Mouse (Mus musculus) kidney, embryonic 16.5 days (tissue): ENCODE data around the gene Gm20388. TPM values are rescaled to one million over a fixed set of nuclear protein-coding genes. Genes with fewer than 3 reads are reported as not detected.
"Not testable (repeated sequence)": the region's sequence is repeated elsewhere in the genome, so short reads cannot be mapped to it uniquely, and the experiment has no call there.

Experiments used
- ATAC-seq: fragments of 200-750 bp; cut with Nextera tagmentation; 2 replicates; pipeline ENCODE4 v1.8.0; 2017; ENCODE audit warnings: moderate TSS enrichment; ENCODE audit not compliant: low FRiP score, low TSS enrichment
- H3K27ac ChIP-seq: fragments of 300-500 bp; sonication (generic); 2 replicates; pipeline ENCODE4 v1.5.1; 2014; ENCODE audit warnings: low read length
- H3K27me3 ChIP-seq: fragments of 300-500 bp; sonication (generic); 2 replicates; pipeline ENCODE4 v1.6.1; 2014; ENCODE audit warnings: low read length, control low read depth, mixed read lengths; ENCODE audit not compliant: insufficient read depth
- H3K36me3 ChIP-seq: fragments of 300-500 bp; sonication (generic); 2 replicates; pipeline ENCODE4 v1.6.1; 2014; ENCODE audit warnings: low read length, control low read depth, mixed read lengths; ENCODE audit not compliant: insufficient read depth
- H3K4me1 ChIP-seq: fragments of 300-500 bp; sonication (generic); 2 replicates; pipeline ENCODE4 v1.6.1; 2014; ENCODE audit warnings: low read length, control low read depth, mixed read lengths; ENCODE audit not compliant: insufficient read depth
- H3K4me2 ChIP-seq: fragments of 300-500 bp; sonication (generic); replicated peaks from 2 replicates; pipeline ENCODE4 v1.6.1; 2014; ENCODE audit warnings: low read depth, low read length
- H3K4me3 ChIP-seq: fragments of 300-500 bp; sonication (generic); 2 replicates; pipeline ENCODE4 v1.5.1; 2014; ENCODE audit warnings: mild to moderate bottlenecking, low read length
- H3K9ac ChIP-seq: fragments of 300-500 bp; sonication (generic); replicated peaks from 2 replicates; pipeline ENCODE4 v1.6.1; 2014; ENCODE audit warnings: low read length
- H3K9me3 ChIP-seq: fragments of 300-500 bp; sonication (generic); 2 replicates; pipeline ENCODE4 v1.6.1; 2016; ENCODE audit warnings: low read length, control low read depth
- WGBS: fragments of 180-500 bp; shearing (Covaris S2); extraction: QIAGEN DNeasy Blood & Tissue Kit; methylation state at CpG from one replicate; pipeline ENCODE4 v1.1.7; 2014; 5-methylcytosine and 5-hydroxymethylcytosine counted together
- polyA plus RNA-seq: library from polyadenylated mRNA; unstranded; fragments of >200 nt; fragmentation: Nextera tagmentation; extraction: Ambion mirVana; gene quantifications from 2 replicates; pipeline ENCODE4 v1.2.1, GENCODE M21; 2015

Gene Gm20388
- polyA plus RNA-seq, 1 experiment from 2014 or later, result 7.7 TPM

DNA sequence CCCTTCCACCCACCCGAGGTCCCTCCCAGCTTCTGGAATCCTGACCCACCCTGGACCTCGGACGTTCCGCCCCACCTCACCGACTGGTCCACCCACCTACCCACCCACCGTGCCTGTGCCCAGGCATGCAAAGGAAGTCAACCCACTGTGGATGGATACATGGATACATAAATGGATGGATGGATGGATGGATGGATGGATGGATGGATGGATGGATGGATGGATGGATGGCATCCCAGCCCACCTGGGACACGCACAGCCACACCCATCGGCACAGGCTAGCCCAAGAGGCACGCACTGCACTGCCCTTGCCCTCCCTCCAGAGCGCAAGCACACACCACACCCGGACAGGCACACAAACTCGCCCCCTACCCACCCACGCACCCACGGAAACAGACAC lies 3627.0 kb downstream of the Gm20388 start:
- WGBS, result 63% methylated on average over 5 of the region's 14 CpGs
- H3K36me3 ChIP-seq, result peaks cover 29% of the 10 kb centered on the region
- not testable (repeated sequence) for H3K4me3 ChIP-seq, H3K4me1 ChIP-seq, H3K9me3 ChIP-seq, H3K4me2 ChIP-seq, ATAC-seq, H3K27ac ChIP-seq, H3K27me3 ChIP-seq, H3K9ac ChIP-seq

GRCm38 (mm10) chr8:123564221-123564620 lies 3653.6 kb downstream of the Gm20388 start:
- ATAC-seq, H3K4me2 ChIP-seq, H3K4me1 ChIP-seq, H3K27ac ChIP-seq, H3K9me3 ChIP-seq, H3K27me3 ChIP-seq, H3K36me3 ChIP-seq, H3K4me3 ChIP-seq, H3K9ac ChIP-seq: not testable (repeated sequence)
- WGBS, result no CpG with 5 or more reads among the region's 45 CpGs

DNA sequence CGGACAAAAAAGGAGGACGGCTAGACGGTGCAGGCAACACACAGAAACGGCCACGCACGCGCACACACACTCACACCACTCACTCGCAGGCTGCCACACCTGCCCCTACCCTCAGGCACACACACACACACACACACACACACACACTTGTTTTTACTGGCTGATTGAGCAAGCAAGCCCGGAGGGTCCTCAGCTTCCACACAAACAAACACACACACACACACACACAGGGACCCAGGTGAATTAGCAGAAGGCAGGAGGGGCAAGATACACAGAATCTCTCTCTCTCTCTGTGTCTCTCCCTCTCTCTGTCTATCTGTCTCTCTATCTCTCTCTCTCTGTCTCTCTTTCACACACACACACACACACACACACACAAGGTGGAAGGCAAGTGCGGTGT lies 3664.7 kb downstream of the Gm20388 start:
- H3K9me3 ChIP-seq, H3K36me3 ChIP-seq, H3K27ac ChIP-seq, H3K9ac ChIP-seq, H3K4me3 ChIP-seq, H3K4me1 ChIP-seq, ATAC-seq, H3K4me2 ChIP-seq, H3K27me3 ChIP-seq: not testable (repeated sequence)
- WGBS, result 80% methylated on average over 1 of the region's 10 CpGs

GRCm38 (mm10) chr8:123600666-123601172 lies 3690.1 kb downstream of the Gm20388 start:
- H3K4me1 ChIP-seq, H3K27me3 ChIP-seq, H3K4me2 ChIP-seq, H3K9ac ChIP-seq, ATAC-seq, H3K27ac ChIP-seq, H3K4me3 ChIP-seq, H3K9me3 ChIP-seq, H3K36me3 ChIP-seq: not testable (repeated sequence)
- 81% methylated on average over 13 of the region's 19 CpGs for WGBS

- H3K4me2 ChIP-seq, H3K27me3 ChIP-seq, H3K9ac ChIP-seq, H3K4me3 ChIP-seq, H3K9me3 ChIP-seq, ATAC-seq, H3K27ac ChIP-seq, H3K36me3 ChIP-seq, H3K4me1 ChIP-seq: not testable (repeated sequence)
- WGBS, result no CpG with 5 or more reads among the region's 40 CpGs
These were observed 3690.8 kb downstream of the Gm20388 start for GRCm38 (mm10) chr8:123601457-123601856.

GRCm38 (mm10) chr8:123612652-123613051 lies 3702.0 kb downstream of the Gm20388 start:
- not testable (repeated sequence) for H3K27ac ChIP-seq, H3K27me3 ChIP-seq, H3K4me2 ChIP-seq, H3K36me3 ChIP-seq, H3K4me3 ChIP-seq, ATAC-seq, H3K4me1 ChIP-seq, H3K9ac ChIP-seq, H3K9me3 ChIP-seq
- no CpG with 5 or more reads among the region's 5 CpGs for WGBS

- ATAC-seq, H3K9ac ChIP-seq: not testable (repeated sequence)
These were observed 3712.9 kb downstream of the Gm20388 start for GRCm38 (mm10) chr8:123623523-123623922.

GRCm38 (mm10) chr8:123624274-123624673 lies 3713.6 kb downstream of the Gm20388 start:
- Histone ChIP-seq H3K9ac (no peak overlapping the region), H3K27ac (no peak overlapping the region), H3K4me3 (no peak overlapping the region), H3K36me3 (no peaks in the 10 kb centered on the region), H3K4me2 (0 out of 2 replicates have a peak overlapping the region, but pooled peaks have one; percentile 7), H3K27me3 (peaks cover 22% of the 10 kb centered on the region), H3K9me3 (no peaks in the 10 kb centered on the region), H3K4me1 (peaks cover 3% of the 10 kb centered on the region)
- WGBS, result 62% methylated on average over 5 of the region's 5 CpGs
- ATAC-seq, result no peak

More at GRCm38 (mm10) chr8:123623523-123623922, 3712.9 kb downstream of the Gm20388 start:
- not testable (repeated sequence) for H3K36me3 ChIP-seq, H3K4me1 ChIP-seq, H3K4me2 ChIP-seq, H3K4me3 ChIP-seq, H3K9me3 ChIP-seq, H3K27ac ChIP-seq
- H3K27me3 ChIP-seq, result peaks cover 25% of the 10 kb centered on the region
- WGBS, result no CpG with 5 or more reads among the region's 39 CpGs

DNA sequence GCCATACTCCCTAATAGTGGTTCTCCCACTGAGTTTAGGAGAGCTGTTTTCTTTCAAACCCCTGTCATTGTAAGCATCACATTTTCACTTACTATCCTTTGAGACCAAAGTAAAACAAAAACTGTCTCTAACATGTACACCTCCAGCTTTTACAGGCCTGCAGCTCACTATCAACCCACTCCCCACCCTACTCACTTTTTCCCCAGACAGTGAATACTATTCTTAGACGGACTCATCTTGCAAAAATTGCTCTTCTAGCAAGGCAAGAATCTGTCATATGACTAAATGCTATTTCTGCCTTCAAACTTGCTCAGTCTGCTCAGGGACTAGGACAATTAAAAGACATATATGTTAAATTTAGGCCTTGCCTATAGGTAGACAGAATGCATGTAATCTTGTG lies 3714.1 kb downstream of the Gm20388 start:
- H3K9ac ChIP-seq, result no peak overlapping the region
- H3K27me3 ChIP-seq, result peaks cover 22% of the 10 kb centered on the region
- H3K9me3 ChIP-seq, result no peaks in the 10 kb centered on the region
- WGBS, result 44% methylated on average over 1 of the region's 1 CpGs
- H3K36me3 ChIP-seq, result no peaks in the 10 kb centered on the region
- no peak for ATAC-seq
- no peak overlapping the region for H3K4me3 ChIP-seq
- H3K27ac ChIP-seq, result no peak overlapping the region
- H3K4me2 ChIP-seq, result no peak overlapping the region
- H3K4me1 ChIP-seq, result peaks cover 5% of the 10 kb centered on the region

DNA sequence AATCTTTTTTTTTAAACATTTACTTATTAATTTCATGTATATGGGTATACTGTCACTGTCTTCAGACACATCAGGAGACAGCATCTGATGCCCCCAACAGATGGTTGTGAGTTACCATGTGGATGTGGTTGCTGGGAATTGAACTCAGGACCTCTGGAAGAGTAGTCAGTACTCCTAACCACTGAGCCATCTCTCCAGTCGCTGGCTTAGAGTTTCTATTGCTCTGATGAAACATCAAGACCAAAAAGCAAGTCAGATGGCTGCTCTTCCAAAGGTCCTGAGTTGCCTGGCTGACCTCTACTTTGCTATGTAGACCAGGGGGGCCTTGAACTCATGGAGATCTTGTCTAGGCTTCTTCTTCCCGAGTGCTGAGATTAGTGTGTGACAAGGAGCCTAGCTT lies 3715.1 kb downstream of the Gm20388 start:
- ATAC-seq, result no peak
- no peak overlapping the region for H3K4me2 ChIP-seq
- no peak overlapping the region for H3K4me3 ChIP-seq
- H3K9me3 ChIP-seq, result no peaks in the 10 kb centered on the region
- WGBS, result 24% methylated on average over 2 of the region's 2 CpGs
- H3K9ac ChIP-seq, result no peak overlapping the region
- no peak overlapping the region for H3K27ac ChIP-seq
- no peaks in the 10 kb centered on the region for H3K36me3 ChIP-seq
- peaks cover 11% of the 10 kb centered on the region for H3K4me1 ChIP-seq
- H3K27me3 ChIP-seq, result peaks cover 22% of the 10 kb centered on the region
